Mouse (Mus musculus): ENCODE data around the gene Camkv.

DNA sequence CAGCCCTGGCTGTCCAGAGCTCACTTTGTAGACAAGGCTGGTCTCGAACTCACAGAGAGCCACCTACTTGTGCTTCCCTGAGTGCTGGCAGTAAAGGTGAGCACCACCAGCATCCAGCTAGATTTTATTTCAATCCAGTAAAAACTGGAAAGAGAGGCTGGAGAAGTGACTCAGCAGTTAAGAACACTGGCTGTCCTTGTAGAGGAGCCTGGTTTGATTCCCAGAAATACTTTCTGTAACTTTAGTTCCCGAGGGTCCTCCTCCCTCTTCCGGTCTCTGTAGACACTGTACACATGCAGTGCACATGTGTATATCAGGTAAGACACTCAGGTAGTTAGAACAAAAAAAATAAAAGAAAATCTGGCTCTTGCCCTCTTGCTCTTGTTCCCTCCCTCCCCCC lies 52.5 kb downstream of the Camkv start:
- no peak for TF ChIP-seq CEBPB (IDR thresholded peaks at IDR 0.05; ENCODE audit: insufficient read depth, poor library complexity, severe bottlenecking)
- no peak for TF ChIP-seq POLR2A (IDR thresholded peaks at IDR 0.05; ENCODE audit: insufficient read length, low read depth)
- no peak for TF ChIP-seq POLR2AphosphoS2 (IDR thresholded peaks at IDR 0.05; ENCODE audit: insufficient read length, low read depth)
- no peak for TF ChIP-seq E2F4 (IDR thresholded peaks at IDR 0.05; ENCODE audit: insufficient read depth)
- no peak for TF ChIP-seq SRF (IDR thresholded peaks at IDR 0.05; ENCODE audit: control insufficient read depth, insufficient read length, low read depth)
- no peak for TF ChIP-seq MAX (IDR thresholded peaks at IDR 0.05; ENCODE audit: low read depth)
- no peak for TF ChIP-seq USF1 (IDR thresholded peaks at IDR 0.05; ENCODE audit: low read depth)

Data from myocyte (in vitro differentiated cells).